Mouse (Mus musculus) myocyte (in vitro differentiated cells): Measurements from ENCODE around the gene Bcl10.

Experiments
- CEBPB ChIP-seq: IDR thresholded peaks from 2 replicates; pipeline ENCODE4 v1.6.1; 2011; ENCODE audit warnings: mild to moderate bottlenecking, moderate library complexity; ENCODE audit not compliant: poor library complexity, insufficient read depth, severe bottlenecking
- E2F4 ChIP-seq: IDR thresholded peaks from one replicate; pipeline ENCODE4 v1.6.1; 2011; ENCODE audit warnings: mild to moderate bottlenecking, control low read depth, moderate library complexity; ENCODE audit not compliant: insufficient read depth
- MAX ChIP-seq: IDR thresholded peaks from one replicate; pipeline ENCODE4 v1.6.1; 2011; ENCODE audit warnings: low read depth, mild to moderate bottlenecking, control low read depth
- MYOG ChIP-seq, 3 experiments: IDR thresholded peaks; one replicate each; pipeline ENCODE4 v1.6.1; 2011; ENCODE audit warnings: control low read depth in 2 of 3, low read depth in 2 of 3, mild to moderate bottlenecking in 2 of 3; ENCODE audit not compliant: insufficient read length in 2 of 3, control insufficient read depth in 1 of 3, insufficient read depth in 1 of 3
- POLR2A ChIP-seq: IDR thresholded peaks from one replicate; pipeline ENCODE4 v1.6.1; 2011; ENCODE audit warnings: low read depth, mild to moderate bottlenecking, control low read depth, moderate library complexity; ENCODE audit not compliant: insufficient read length
- POLR2AphosphoS2 ChIP-seq: IDR thresholded peaks from one replicate; pipeline ENCODE4 v1.6.1; 2011; ENCODE audit warnings: low read depth, control low read depth; ENCODE audit not compliant: insufficient read length
- REST ChIP-seq: IDR thresholded peaks from one replicate; pipeline ENCODE4 v1.6.1; 2011; ENCODE audit warnings: mild to moderate bottlenecking, control low read depth, moderate library complexity; ENCODE audit not compliant: insufficient read depth, insufficient read length
- SRF ChIP-seq: IDR thresholded peaks from one replicate; pipeline ENCODE4 v1.6.1; 2011; ENCODE audit warnings: low read depth; ENCODE audit not compliant: control insufficient read depth, insufficient read length
- TCF12 ChIP-seq: IDR thresholded peaks from one replicate; pipeline ENCODE4 v1.6.1; 2011; ENCODE audit warnings: mild to moderate bottlenecking, control low read depth; ENCODE audit not compliant: poor library complexity, insufficient read depth, severe bottlenecking
- TCF3 ChIP-seq: IDR thresholded peaks from one replicate; pipeline ENCODE4 v1.6.1; 2011; ENCODE audit warnings: low read depth, control low read depth; ENCODE audit not compliant: insufficient read length
- USF1 ChIP-seq: IDR thresholded peaks from one replicate; pipeline ENCODE4 v1.6.1; 2011; ENCODE audit warnings: low read depth, mild to moderate bottlenecking, control low read depth, moderate library complexity

DNA sequence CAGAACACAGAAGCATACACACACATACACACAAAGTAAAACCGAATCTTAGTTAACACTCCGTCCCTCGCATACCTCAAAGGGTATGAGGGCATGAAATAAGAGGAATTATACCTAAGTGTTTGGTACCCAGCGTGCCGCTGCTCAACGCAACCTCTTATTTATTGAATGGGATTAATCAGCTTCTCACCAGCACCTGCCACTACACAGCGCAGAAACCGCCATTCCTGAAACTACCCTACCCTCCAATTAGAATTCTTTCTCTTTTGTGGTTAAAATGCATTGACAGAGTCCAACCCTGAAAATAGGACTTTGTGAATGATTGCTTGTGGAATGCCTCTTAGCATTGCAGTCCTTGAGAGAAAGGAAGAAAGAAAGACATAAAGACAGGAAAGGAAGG, 19.1 kb upstream of the Bcl10 start:
- TF ChIP-seq TCF12 (no peak), POLR2A (no peak), MYOG (IDR thresholded peaks at IDR 0.05; ENCODE audit: control insufficient read depth in 1 of 3, insufficient read depth in 1 of 3, insufficient read length in 2 of 3, low read depth in 2 of 3) (no peak), TCF3 (no peak), MAX (no peak), REST (no peak), USF1 (no peak), POLR2AphosphoS2 (no peak), SRF (no peak), CEBPB (no peak), E2F4 (no peak)
